Mouse (Mus musculus) heart, adult 8-10 months (tissue): Measurements from ENCODE around the gene Mzf1. TPM values are rescaled to one million over a fixed set of nuclear protein-coding genes. Genes with fewer than 3 reads are reported as not detected.

Experiments used
- DNase-seq: peaks from one replicate; pipeline ENCODE4 v3.0.0; 2022; ENCODE audit warnings: low spot score
- total RNA-seq, 4 experiments: library from RNA; stranded (reverse); gene quantifications; 2 replicates each; pipeline ENCODE4 v1.2.4; 2022

Mzf1 gene
- total RNA-seq, 4 experiments from 2014 or later: 0.19 to 0.60 (median 0.29) TPM

DNA sequence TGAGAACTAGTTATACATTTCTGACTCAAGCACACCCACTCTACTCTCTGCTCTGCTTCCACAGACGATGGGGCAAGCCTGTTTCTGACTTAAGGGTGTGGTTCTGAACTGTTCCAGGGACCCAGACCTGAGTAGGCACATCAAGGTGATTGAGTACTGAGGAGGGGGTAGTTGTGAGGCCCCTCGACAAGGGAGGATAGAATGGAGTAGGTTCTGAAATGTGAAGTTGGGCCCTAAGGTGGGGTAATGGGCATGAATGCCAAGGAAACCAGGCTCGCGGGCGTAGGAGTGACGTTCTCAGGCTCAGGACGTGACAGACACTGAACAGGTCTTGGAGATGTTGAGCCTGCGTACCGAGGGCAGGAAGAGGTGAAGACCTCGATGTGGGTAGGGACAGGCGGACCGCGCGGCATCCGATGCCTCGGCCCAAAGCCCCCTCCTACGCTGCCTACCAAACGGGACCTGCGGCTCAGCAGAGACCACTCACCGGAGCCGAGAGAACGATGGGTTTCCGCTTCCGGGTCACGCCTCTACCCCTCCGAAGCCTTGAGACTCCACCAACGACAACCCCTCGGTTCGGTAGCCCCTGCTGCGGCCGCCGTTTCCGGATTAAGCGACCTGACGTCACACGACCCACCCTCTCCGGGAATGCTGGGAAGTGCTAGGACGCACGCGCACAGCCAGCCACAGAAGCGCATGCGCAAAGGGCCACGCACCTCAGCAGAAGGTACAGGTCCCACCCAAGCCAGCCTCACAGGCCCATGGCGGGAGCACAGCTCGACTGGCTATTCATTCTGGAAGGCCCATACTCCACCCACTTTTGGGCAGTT is 20.2 kb downstream of the Mzf1 start, which contains the start of gene Chmp2a:
TSS of gene Chmp2a (minus strand) at position 660 of the 830 bp plus-strand sequence.
- peak; percentile 98 for DNase-seq

- no peak for DNase-seq
Observed at GRCm38 (mm10) chr7:13033451-13034147, 21.0 kb downstream of the Mzf1 start.

DNA sequence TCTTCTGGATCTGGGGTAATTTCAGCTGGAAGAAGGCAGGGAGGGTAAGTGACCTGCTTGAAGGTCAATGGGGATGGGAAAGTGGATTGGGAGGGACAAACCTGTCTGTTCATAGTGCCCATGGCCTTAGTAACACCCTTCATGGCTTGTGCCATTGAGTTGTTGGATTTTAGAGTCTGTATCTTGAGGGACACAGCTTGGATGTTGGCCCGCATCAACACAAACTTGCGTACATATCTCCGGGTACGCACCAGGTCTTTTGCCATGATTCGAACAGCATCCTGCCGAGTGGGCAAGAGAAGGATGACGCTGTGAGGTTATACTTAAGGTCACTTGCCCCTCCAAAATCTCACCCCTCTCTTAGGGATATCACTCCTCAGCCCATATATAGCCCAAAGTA is 22.0 kb downstream of the Mzf1 start:
- no peak for DNase-seq

GRCm38 (mm10) chr7:13031983-13032382 is 22.6 kb downstream of the Mzf1 start:
- DNase-seq: no peak

DNA sequence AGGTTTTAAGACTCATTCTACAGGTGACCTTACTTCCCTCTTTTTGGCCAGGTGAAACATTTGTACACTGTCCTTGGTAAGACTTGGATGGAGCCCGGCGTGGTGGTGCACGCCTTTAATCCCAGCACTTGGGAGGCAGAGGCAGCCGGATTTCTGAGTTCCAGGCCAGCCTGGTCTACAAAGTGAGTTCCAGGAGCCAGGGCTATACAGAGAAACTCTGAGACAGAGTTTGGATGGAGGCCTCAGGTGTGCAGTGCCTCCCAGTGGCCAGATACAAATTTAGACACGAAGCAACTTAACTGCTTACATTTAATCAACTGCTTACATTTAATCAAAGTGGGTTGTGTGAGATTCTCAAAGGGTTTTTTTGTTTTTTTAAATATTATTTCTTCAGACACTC is 23.5 kb downstream of the Mzf1 start:
- no peak for DNase-seq

DNA sequence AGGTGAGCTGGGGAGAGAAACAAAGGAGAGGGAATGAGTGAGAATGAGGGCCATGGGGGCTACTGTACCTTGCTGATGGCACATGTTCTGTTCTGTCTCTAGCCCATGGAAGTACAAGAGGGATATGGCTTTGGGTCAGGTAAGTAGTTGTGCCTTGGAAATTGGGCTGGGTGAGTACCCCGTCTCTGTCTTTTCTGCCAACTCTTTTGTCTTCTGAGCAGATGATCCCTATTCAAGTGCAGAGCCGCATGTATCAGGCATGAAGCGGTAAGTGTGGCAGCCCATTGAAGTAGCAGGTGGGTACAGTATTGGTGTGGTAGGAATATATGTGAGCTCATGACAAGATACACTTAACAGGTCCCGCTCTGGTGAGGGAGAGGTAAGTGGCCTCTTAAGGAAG is 25.6 kb downstream of the Mzf1 start:
- DNase-seq: no peak

GRCm38 (mm10) chr7:13025511-13026112 is 29.0 kb downstream of the Mzf1 start:
- no peak for DNase-seq

GRCm38 (mm10) chr7:13024805-13025204 is 29.8 kb downstream of the Mzf1 start:
- no peak for DNase-seq

- peak; percentile 91 for DNase-seq
Observed at GRCm38 (mm10) chr7:13023928-13024731, 30.4 kb downstream of the Mzf1 start.

DNA sequence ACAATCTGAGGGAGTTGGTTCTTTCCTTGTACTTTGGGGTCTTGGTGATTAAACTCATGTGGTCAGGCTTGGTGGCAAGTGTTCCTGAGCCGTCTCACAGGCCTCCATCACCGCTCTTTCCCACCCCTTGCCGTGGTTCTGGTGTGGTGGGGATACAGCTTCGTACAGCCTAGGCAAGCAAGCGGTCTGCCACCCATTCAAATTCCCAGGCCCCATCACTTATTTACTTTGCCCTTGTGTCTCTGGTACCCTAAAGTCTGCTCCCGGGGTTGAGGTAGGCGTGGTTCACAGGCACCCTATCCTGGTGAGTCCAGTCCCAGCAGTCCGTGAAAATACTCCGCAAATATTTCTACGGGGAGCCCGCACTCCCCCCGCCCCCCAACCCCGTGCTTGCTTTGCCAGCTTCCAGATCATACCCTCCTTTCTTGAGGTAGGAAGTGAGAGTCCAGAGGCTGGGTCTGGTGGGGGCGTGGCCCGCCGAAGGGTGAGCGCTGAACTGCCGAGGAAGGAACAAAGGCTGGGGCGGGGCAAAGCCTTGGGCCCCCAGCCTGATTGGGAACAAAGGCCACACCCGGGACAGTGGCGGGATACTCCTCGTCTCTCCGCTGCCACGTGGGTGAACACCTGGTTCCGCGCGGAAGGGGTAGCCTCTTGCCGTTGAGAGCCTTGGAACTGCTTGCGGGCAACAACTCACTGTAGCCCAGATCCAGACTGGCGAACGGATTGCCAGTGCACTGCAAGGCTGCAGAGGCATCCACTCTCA is 31.6 kb downstream of the Mzf1 start:
- peak; percentile 57 for DNase-seq

- no peak for DNase-seq
Observed at GRCm38 (mm10) chr7:13015217-13015616, 39.3 kb downstream of the Mzf1 start.

- DNase-seq: no peak
Observed at GRCm38 (mm10) chr7:13014275-13014839, 40.2 kb downstream of the Mzf1 start.

- DNase-seq: no peak
Observed at GRCm38 (mm10) chr7:13013671-13014070, 40.9 kb downstream of the Mzf1 start.

- DNase-seq: no peak
Observed at GRCm38 (mm10) chr7:13010005-13010908, 44.3 kb downstream of the Mzf1 start, which contains the start of gene Zbtb45. Gene Zbtb45, minus strand, starts transcription at chr7:13010034.

DNA sequence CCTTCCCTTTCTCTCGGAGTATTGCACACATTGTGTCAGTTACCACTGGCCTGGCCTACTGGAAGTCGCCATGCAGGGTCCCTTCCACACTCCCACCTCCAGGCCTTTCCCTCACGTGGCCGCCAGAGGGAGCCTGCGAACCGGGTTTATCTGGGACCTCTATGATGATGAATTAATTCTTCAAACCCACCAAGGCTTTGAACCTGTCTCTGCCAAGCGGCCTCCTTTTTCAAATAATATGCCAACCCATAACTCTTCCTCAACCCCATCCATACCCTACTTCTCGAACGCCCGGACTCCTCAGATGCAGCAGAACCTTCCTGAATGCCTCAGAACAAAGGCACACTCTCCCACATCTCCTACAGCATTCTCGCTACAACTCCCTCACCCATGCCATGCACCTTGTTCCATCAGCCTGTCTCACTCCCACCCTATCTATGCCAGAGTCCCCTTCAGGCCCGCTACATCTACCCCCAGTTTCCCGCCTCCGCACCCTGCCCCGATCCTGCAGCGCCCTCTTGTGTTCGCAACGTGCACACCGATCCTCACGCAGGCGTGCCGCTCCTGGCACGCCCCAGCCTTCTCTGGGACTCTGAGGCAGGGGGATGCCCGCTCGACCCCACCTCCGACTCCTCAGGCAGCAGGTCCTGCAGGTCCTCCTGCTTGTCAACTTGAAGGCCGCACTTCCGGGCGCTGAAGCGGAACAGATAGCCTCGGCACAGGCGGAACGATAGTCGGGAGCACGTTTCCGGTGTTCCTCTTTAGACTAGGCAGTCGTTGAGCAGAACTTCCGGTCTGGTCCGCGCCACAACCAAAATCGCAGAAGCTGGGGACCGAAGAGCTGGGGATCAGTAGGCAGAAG is 45.2 kb downstream of the Mzf1 start:
- DNase-seq: peak; percentile 94

GRCm38 (mm10) chr7:13007341-13008092 is 47.0 kb downstream of the Mzf1 start:
- no peak for DNase-seq

- peak; percentile 24 for DNase-seq
Observed at GRCm38 (mm10) chr7:13006531-13006930, 48.0 kb downstream of the Mzf1 start.

DNA sequence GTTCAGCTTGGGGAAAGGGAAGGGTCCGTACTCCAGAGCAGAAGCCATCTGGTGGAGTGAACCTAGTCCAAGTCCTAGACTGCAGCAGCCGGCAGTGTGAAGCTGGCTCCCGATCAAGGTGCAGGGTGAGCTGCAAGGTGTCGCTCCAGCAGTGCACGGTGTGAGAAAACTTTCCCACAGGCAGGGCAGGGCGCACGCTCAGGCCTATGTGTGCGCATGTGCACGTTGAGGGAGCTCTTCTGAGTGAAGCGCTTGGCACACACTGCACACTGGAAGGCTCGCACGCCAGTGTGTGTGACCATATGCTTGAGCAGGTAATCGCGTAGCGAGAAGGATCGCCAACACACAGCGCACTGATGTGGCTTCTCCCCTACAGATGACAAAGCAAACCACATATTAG is 48.6 kb downstream of the Mzf1 start:
- DNase-seq: no peak
